Mouse (Mus musculus) MEL (cell line): ENCODE results near the gene Unc79.

Source experiments
- CTCF ChIP-seq, 3 experiments: IDR thresholded peaks in 2 of 3; conservative IDR thresholded peaks in 1 of 3; 2 replicates each; pipeline ENCODE4 v1.5.1; 2011 to 2012; ENCODE audit warnings: low read length in 3 of 3, low read depth in 2 of 3, mild to moderate bottlenecking in 2 of 3, improper control_type of control experiment in 1 of 3, inconsistent platforms in 1 of 3, mixed read lengths in 1 of 3, moderate library complexity in 1 of 3; ENCODE audit not compliant: control insufficient read depth in 1 of 3, insufficient read depth in 1 of 3, poor library complexity in 1 of 3, severe bottlenecking in 1 of 3
- E2F4 ChIP-seq: IDR thresholded peaks from 2 replicates; pipeline ENCODE4 v1.6.1; 2011; ENCODE audit warnings: low read depth, low read length, improper control_type of control experiment, borderline replicate concordance
- MAX ChIP-seq: IDR thresholded peaks from 2 replicates; pipeline ENCODE4 v1.6.1; 2011; ENCODE audit warnings: low read length, improper control_type of control experiment
- POLR2A ChIP-seq, 2 experiments: IDR thresholded peaks; 2 replicates each; pipeline ENCODE4 v1.6.1; 2011 to 2012; ENCODE audit warnings: low read length in 2 of 2, mild to moderate bottlenecking in 2 of 2, control low read depth in 1 of 2, improper control_type of control experiment in 1 of 2, low read depth in 1 of 2, moderate library complexity in 1 of 2; ENCODE audit not compliant: control insufficient read depth in 1 of 2, insufficient read depth in 1 of 2, poor library complexity in 1 of 2
- POLR2AphosphoS2 ChIP-seq: IDR thresholded peaks from 2 replicates; pipeline ENCODE4 v1.6.1; 2011; ENCODE audit warnings: low read length, improper control_type of control experiment
- TBP ChIP-seq: IDR thresholded peaks from 2 replicates; pipeline ENCODE4 v1.8.0; 2011; ENCODE audit warnings: low read depth, low read length, improper control_type of control experiment
- ZC3H11A ChIP-seq: IDR thresholded peaks from 2 replicates; pipeline ENCODE4 v1.6.1; 2012; ENCODE audit warnings: low read depth, mild to moderate bottlenecking, inconsistent platforms, low read length, improper control_type of control experiment

GRCm38 (mm10) chr12:103213591-103213990 is 264.9 kb downstream of the Unc79 start:
- no peak for TF ChIP-seq POLR2A (IDR thresholded peaks at IDR 0.05; ENCODE audit: control insufficient read depth in 1 of 2, insufficient read depth in 1 of 2, low read depth in 1 of 2, low read length in 2 of 2, poor library complexity in 1 of 2)
- no peak for TF ChIP-seq CTCF (IDR thresholded peaks at IDR 0.05 in 2 of 3, conservative IDR thresholded peaks at IDR 0.05 in 1 of 3; ENCODE audit: control insufficient read depth in 1 of 3, insufficient read depth in 1 of 3, low read depth in 2 of 3, low read length in 3 of 3, poor library complexity in 1 of 3, severe bottlenecking in 1 of 3)
- no peak for TF ChIP-seq ZC3H11A
- TF ChIP-seq E2F4 = no peak
- no peak for TF ChIP-seq POLR2AphosphoS2
- no peak for TF ChIP-seq MAX
- TF ChIP-seq TBP = no peak
